Mouse (Mus musculus) cortical plate, adult 2 months (tissue): ENCODE measurements at regions not wholly inside any gene's neighbourhood (a gene's known extent, or its start where the extent isn't known, plus 50 kb on each side); places are given as distances from the start of the nearest gene placed in this dataset.

Source experiments
- CTCF ChIP-seq: fragments of 200-500 bp; IDR thresholded peaks from 2 replicates; pipeline ENCODE4 v1.5.1; 2011; ENCODE audit warnings: mild to moderate bottlenecking, control low read depth, low read length; ENCODE audit not compliant: insufficient read depth; ENCODE audit errors: extremely low read depth
- POLR2A ChIP-seq: fragments of 200-500 bp; IDR thresholded peaks from 2 replicates; pipeline ENCODE4 v1.6.1; 2011; ENCODE audit warnings: mild to moderate bottlenecking, low read length, control low read depth; ENCODE audit not compliant: insufficient read depth; ENCODE audit errors: extremely low read depth

GRCm38 (mm10) chr11:32126786-32127185 is 73.3 kb downstream of the Il9r start:
- TF ChIP-seq POLR2A (no peak), CTCF (no peak)
